Mouse (Mus musculus) midbrain, embryonic 15.5 days (tissue): ENCODE measurements at regions not wholly inside any gene's neighbourhood (a gene's known extent, or its start where the extent isn't known, plus 50 kb on each side); places are given as distances from the start of the nearest gene placed in this dataset. TPM values are rescaled to one million over a fixed set of nuclear protein-coding genes. Genes with fewer than 3 reads are reported as not detected.

ENCODE experiments used
- microRNA-seq: library from miRNA; unstranded; fragments of <30 nt; microRNA quantifications from one replicate; pipeline ENCODE4, GENCODE M21; 2016

Small RNA genes lying in the stretch of these regions (microRNA-seq; reads per million reads assigned to microRNA genes)
- gene Gm26469 = not detected
